Mouse (Mus musculus): Measurements from ENCODE around the gene 4930519P11Rik. TPM values are rescaled to one million over a fixed set of nuclear protein-coding genes. Genes with fewer than 3 reads are reported as not detected.
A peak's percentile ranks its signal among the peaks of the same experiment; 100 is the strongest.

The 4930519P11Rik gene
- total and polyA plus RNA-seq, 3 experiments = 0.22 TPM; not detected in 2

DNA sequence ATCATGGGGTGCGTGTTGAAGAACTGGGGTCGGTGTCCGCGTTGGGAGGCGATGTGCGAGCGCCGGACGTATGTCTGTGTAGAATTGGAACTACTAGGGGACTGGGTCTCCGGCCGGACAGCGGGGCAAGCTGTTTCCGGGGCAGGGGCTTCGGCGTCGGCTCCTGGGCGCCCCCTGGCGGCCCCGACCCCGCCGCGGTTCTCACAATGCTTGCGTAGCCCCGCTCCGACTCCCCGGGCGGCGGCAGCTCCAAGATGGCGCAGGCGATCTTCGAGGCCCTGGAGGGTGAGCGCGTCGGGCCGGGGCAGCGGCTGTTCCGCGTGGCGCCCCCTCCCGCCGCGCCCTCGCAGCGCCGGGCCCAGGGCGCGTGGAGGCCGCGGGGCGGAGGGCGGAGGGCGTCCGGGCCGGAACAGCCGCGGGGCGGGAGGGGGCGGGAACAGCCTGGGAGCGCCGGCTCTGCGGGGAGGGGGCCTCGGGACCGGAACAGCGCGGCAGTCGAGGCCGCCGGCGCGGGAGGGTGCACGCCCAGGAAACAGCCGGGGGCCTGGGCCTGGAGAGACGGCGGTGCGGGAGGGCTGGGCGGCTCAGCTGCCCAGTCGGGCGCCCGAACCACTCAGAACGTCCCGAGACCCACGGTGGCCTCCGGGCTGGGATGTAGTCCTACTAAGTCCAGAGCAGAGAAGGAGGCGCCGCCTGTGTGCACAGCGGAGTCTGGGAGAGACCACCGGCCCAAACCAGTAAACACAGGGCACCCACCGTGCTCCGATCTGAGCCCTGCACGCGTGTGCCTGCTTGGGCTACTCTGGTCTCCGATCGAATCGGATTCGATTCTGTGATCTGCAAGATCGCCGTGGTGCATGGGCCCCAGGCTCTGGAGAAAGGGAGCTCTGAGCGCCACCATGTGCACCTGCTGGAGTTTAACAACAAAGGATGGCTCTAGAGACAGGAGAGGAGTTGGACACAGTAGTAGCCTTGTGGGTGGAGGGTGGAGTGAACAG is at the start of gene 4930519P11Rik, which contains the start of gene Zfp341 (continued):
- TF ChIP-seq RAD21 (IDR thresholded peaks at IDR 0.05; ENCODE audit: low read depth, low read length) = peak; percentile 26
- peak; percentile 38; the same call in 1 of the 2 replicates for TF ChIP-seq NRF1 (IDR thresholded peaks at IDR 0.05; ENCODE audit: insufficient read depth, low read depth, low read length, poor library complexity, severe bottlenecking)
- TF ChIP-seq SMC3 (IDR thresholded peaks at IDR 0.05; ENCODE audit: low read depth, low read length) = peak; percentile 59
- TF ChIP-seq MXI1 (IDR thresholded peaks at IDR 0.05; ENCODE audit: low read depth, low read length) = peak; percentile 57
- TF ChIP-seq SIN3A (IDR thresholded peaks at IDR 0.05; ENCODE audit: low read length) = no peak; the same call in 1 of the 2 replicates
- TF ChIP-seq KAT2A (conservative IDR thresholded peaks at IDR 0.05; ENCODE audit: low read depth, low read length) = no peak; the same call in 1 of the 2 replicates

DNA sequence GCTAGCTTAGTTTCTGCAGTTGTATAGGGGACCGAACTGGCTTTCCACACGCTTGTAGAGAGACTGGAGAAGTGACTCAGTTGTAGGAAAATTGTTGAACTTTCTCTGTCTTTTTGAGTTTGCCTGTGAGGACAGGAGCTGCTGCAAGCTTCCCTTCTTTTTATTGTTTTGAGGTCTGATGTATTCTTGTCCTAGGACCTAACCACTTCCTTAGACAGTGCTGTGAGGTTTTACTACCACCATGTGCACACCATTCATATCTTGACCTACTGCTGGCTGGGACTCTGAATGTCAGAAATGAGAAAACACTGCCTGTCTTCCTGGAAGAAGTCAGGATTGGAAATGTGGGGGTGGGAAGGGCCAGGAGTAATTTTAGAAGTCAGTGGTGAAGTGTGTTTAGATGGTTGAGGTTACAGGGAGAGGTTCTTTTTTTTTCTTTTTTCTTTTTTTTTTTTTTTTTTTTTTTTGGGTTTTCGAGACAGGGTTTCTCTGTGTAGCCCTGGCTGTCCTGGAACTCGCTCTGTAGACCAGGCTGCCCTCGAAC is 46.4 kb upstream of the 4930519P11Rik start:
- Histone ChIP-seq H3K9me3 (replicated peaks; ENCODE audit: insufficient read depth, low read length) (no peaks in the 10 kb centered on the region), H3K27me3 (ENCODE audit: control insufficient read depth in 1 of 2, insufficient read depth in 2 of 2, low read length in 2 of 2) (no peaks in the 10 kb centered on the region), H3K9ac (ENCODE audit: control insufficient read depth, low read depth, low read length, poor library complexity, severe bottlenecking) (no peak overlapping the region), H3K27ac (ENCODE audit: control insufficient read depth, low read depth, low read length) (no peak overlapping the region), H3K4me1 (ENCODE audit: control insufficient read depth in 1 of 2, insufficient read depth in 2 of 2, low read length in 2 of 2) (peaks cover 8 to 20% of the 10 kb centered on the region in 2 experiments), H3K4me3 (ENCODE audit: control insufficient read depth in 1 of 2, insufficient read depth in 1 of 2, low read depth in 2 of 2, low read length in 2 of 2) (no peak overlapping the region), H3K36me3 (ENCODE audit: control insufficient read depth in 1 of 2, insufficient read depth in 2 of 2, low read length in 2 of 2) (peaks cover 7 to 14% of the 10 kb centered on the region in 2 experiments; a peak in 3 of 4 replicates), H3K79me2 (ENCODE audit: control insufficient read depth, insufficient read depth, low read length, poor library complexity) (peaks cover 46% of the 10 kb centered on the region)
- no peak for DNase-seq (ENCODE audit: low read depth, low spot score)
- TF ChIP-seq GABPA (IDR thresholded peaks at IDR 0.05; ENCODE audit: low read depth, low read length) (no peak), JUND (IDR thresholded peaks at IDR 0.05; ENCODE audit: low read depth, low read length) (no peak)

DNA sequence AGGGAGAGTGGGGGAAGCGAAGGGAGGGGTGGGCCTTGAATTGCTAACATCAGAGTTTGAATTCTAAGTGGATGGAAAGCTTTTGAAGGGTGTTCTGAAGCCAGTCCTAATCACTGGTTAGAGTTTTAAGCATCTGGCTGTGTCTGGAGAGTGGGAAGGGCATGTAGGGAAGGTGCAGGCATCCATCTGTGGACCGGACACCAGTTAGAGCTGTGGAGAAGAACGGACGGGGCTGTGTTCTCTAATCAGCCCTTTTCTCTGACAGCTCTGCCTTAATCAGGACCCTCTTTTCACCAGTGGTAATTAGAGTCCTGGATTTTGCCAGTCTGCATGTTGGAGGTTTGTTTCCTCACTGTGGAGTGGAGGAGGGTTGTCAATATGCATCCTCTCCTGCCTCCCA is 45.8 kb upstream of the 4930519P11Rik start:
- H3K36me3 ChIP-seq (ENCODE audit: control insufficient read depth in 1 of 2, insufficient read depth in 2 of 2, low read length in 2 of 2) = peaks cover 4 to 14% of the 10 kb centered on the region in 2 experiments; a peak in 3 of 4 replicates
- H3K79me2 ChIP-seq (ENCODE audit: control insufficient read depth, insufficient read depth, low read length, poor library complexity) = peaks cover 43% of the 10 kb centered on the region
- no peaks in the 10 kb centered on the region for H3K9me3 ChIP-seq (replicated peaks; ENCODE audit: insufficient read depth, low read length)
- no peaks in the 10 kb centered on the region for H3K27me3 ChIP-seq (ENCODE audit: control insufficient read depth in 1 of 2, insufficient read depth in 2 of 2, low read length in 2 of 2)
- TF ChIP-seq POLR2AphosphoS5 (IDR thresholded peaks at IDR 0.05; ENCODE audit: borderline replicate concordance, low read depth, low read length) (no peak), ETS1 (IDR thresholded peaks at IDR 0.05; ENCODE audit: low read depth, low read length) (no peak), MAZ (IDR thresholded peaks at IDR 0.05; ENCODE audit: low read depth, low read length) (no peak), TCF12 (IDR thresholded peaks at IDR 0.05; ENCODE audit: low read depth, low read length) (no peak), RCOR1 (IDR thresholded peaks at IDR 0.05; ENCODE audit: low read depth, low read length) (no peak), MXI1 (IDR thresholded peaks at IDR 0.05; ENCODE audit: low read depth, low read length) (no peak), GABPA (IDR thresholded peaks at IDR 0.05; ENCODE audit: low read depth, low read length) (no peak), POLR2A (IDR thresholded peaks at IDR 0.05; ENCODE audit: control insufficient read depth in 1 of 2, insufficient read depth in 1 of 2, low read depth in 1 of 2, low read length in 2 of 2, poor library complexity in 1 of 2) (no peak)
- peaks cover 8 to 20% of the 10 kb centered on the region in 2 experiments for H3K4me1 ChIP-seq (ENCODE audit: control insufficient read depth in 1 of 2, insufficient read depth in 2 of 2, low read length in 2 of 2)
- H3K9ac ChIP-seq (ENCODE audit: control insufficient read depth, low read depth, low read length, poor library complexity, severe bottlenecking) = no peak overlapping the region
- no peak overlapping the region for H3K27ac ChIP-seq (ENCODE audit: control insufficient read depth, low read depth, low read length)
- no peak for DNase-seq (ENCODE audit: low read depth, low spot score)
- no peak overlapping the region for H3K4me3 ChIP-seq (ENCODE audit: control insufficient read depth in 1 of 2, insufficient read depth in 1 of 2, low read depth in 2 of 2, low read length in 2 of 2)

Data from MEL (cell line).